Mouse (Mus musculus): ENCODE data around the gene Gm12253.

Gene Gm12253

GRCm38 (mm10) chr11:58432259-58432658 is at the start of gene Gm12253:
Gm12253 (plus strand) TSS chr11:58432559.
- DNase-seq (ENCODE audit: low read depth, low spot score), result no peak

GRCm38 (mm10) chr11:58399985-58400645 is 32.2 kb upstream of the Gm12253 start:
- no peak for DNase-seq (ENCODE audit: low read depth, low spot score)

- no peak for DNase-seq (ENCODE audit: low read depth, low spot score)
Measured at GRCm38 (mm10) chr11:58400655-58401054, 31.7 kb upstream of the Gm12253 start.

- no peak for DNase-seq (ENCODE audit: low read depth, low spot score)
Measured at GRCm38 (mm10) chr11:58408066-58408465, 24.3 kb upstream of the Gm12253 start.

GRCm38 (mm10) chr11:58418336-58418735 is 14.0 kb upstream of the Gm12253 start:
- DNase-seq (ENCODE audit: low read depth, low spot score), result no peak

- DNase-seq (ENCODE audit: low read depth, low spot score), result no peak
Measured at GRCm38 (mm10) chr11:58420815-58421214, 11.5 kb upstream of the Gm12253 start, which contains the start of gene 1810065E05Rik. 1810065E05Rik (plus strand) TSS chr11:58421111.

- DNase-seq (ENCODE audit: low read depth, low spot score), result no peak
Measured at GRCm38 (mm10) chr11:58437866-58438265, 5.5 kb downstream of the Gm12253 start.

- DNase-seq (ENCODE audit: low read depth, low spot score), result peak; percentile 46
Measured at GRCm38 (mm10) chr11:58452759-58453158, 20.4 kb downstream of the Gm12253 start, which contains the start of gene Lypd9. Lypd9 (minus strand) TSS chr11:58452923.

GRCm38 (mm10) chr11:58453592-58453991 is 21.2 kb downstream of the Gm12253 start:
- no peak for DNase-seq (ENCODE audit: low read depth, low spot score)

GRCm38 (mm10) chr11:58462170-58462569 is 29.8 kb downstream of the Gm12253 start, which contains the start of gene Olfr30:
Olfr30 (minus strand) TSS chr11:58462270.
- no peak for DNase-seq (ENCODE audit: low read depth, low spot score)
